Comparison of ENCODE assay signal across 6 mouse cellular contexts in genomic region chr8:78717191-78717590, GRCm38 (mm10).
DNase-seq lines count a peak whose midpoint lies in the region; ATAC-seq and TF ChIP-seq lines count a peak whose summit lies in the region.
"Not testable (repeated sequence)": the region's sequence is repeated elsewhere in the genome, so short reads cannot be mapped to it uniquely, and the experiment has no call there.

No protein-coding gene starts in this region.

- H3K4me1 ChIP-seq in MEL (ENCODE audit: control insufficient read depth in 1 of 2, insufficient read depth in 2 of 2, low read length in 2 of 2) = not testable (repeated sequence)

- H3K9me3 ChIP-seq in MEL (replicated peaks; ENCODE audit: insufficient read depth, low read length) = not testable (repeated sequence)

- peak; percentile 8 to 27; a peak in 2 of 4 replicates for TF ChIP-seq EP300 in MEL (IDR thresholded peaks at IDR 0.05; ENCODE audit: low read depth in 1 of 2, low read length in 2 of 2)

- not testable (repeated sequence) for H3K36me3 ChIP-seq in C2C12 (ENCODE audit: control insufficient read depth, insufficient read depth); MEL (ENCODE audit: control insufficient read depth in 1 of 2, insufficient read depth in 2 of 2, low read length in 2 of 2); myocyte (ENCODE audit: control insufficient read depth, insufficient read depth)

- not testable (repeated sequence) for H3K79me3 ChIP-seq in C2C12 (ENCODE audit: low read depth)

- not testable (repeated sequence) for TF ChIP-seq POLR2A in MEL (IDR thresholded peaks at IDR 0.05; ENCODE audit: control insufficient read depth in 1 of 2, insufficient read depth in 1 of 2, low read depth in 1 of 2, low read length in 2 of 2, poor library complexity in 1 of 2); myocyte (IDR thresholded peaks at IDR 0.05; ENCODE audit: insufficient read length, low read depth)

- H3K4me2 ChIP-seq in myocyte (ENCODE audit: low read depth) = peak overlapping the region; percentile 41

- TF ChIP-seq RAD21 in MEL (IDR thresholded peaks at IDR 0.05; ENCODE audit: low read depth, low read length) = not testable (repeated sequence)

- TF ChIP-seq CTCF in C2C12 (IDR thresholded peaks at IDR 0.05; ENCODE audit: control insufficient read depth, insufficient read depth, insufficient read length); MEL (IDR thresholded peaks at IDR 0.05 in 2 of 3, conservative IDR thresholded peaks at IDR 0.05 in 1 of 3; ENCODE audit: control insufficient read depth in 1 of 3, insufficient read depth in 1 of 3, low read depth in 2 of 3, low read length in 3 of 3, poor library complexity in 1 of 3, severe bottlenecking in 1 of 3): not testable (repeated sequence)

- H3K27ac ChIP-seq in MEL (ENCODE audit: control insufficient read depth, low read depth, low read length) = not testable (repeated sequence)

- H3ac ChIP-seq in C2C12 (ENCODE audit: control insufficient read depth, insufficient read length, low read depth); myocyte (ENCODE audit: control insufficient read depth, insufficient read length): not testable (repeated sequence)

- H3K79me2 ChIP-seq in C2C12 (ENCODE audit: control insufficient read depth, insufficient read depth); MEL (ENCODE audit: control insufficient read depth, insufficient read depth, low read length, poor library complexity); myocyte (ENCODE audit: control insufficient read depth, insufficient read depth): not testable (repeated sequence)

- not testable (repeated sequence) for H3K4me3 ChIP-seq in C2C12 (ENCODE audit: insufficient read depth, poor library complexity, severe bottlenecking); MEL (ENCODE audit: control insufficient read depth in 1 of 2, insufficient read depth in 1 of 2, low read depth in 2 of 2, low read length in 2 of 2); myocyte

- H3K9ac ChIP-seq in MEL (ENCODE audit: control insufficient read depth, low read depth, low read length, poor library complexity, severe bottlenecking) = not testable (repeated sequence)

- H3K27me3 ChIP-seq in C2C12 (ENCODE audit: control insufficient read depth, insufficient read depth, insufficient read length); MEL (ENCODE audit: control insufficient read depth in 1 of 2, insufficient read depth in 2 of 2, low read length in 2 of 2); myocyte (ENCODE audit: control insufficient read depth, insufficient read depth, insufficient read length): not testable (repeated sequence)

- peak; percentile 59 for ATAC-seq in frontal cortex, adult (ENCODE audit: low TSS enrichment)
- ATAC-seq in megakaryocyte, adult 5-6 weeks (ENCODE audit: poor library complexity, severe bottlenecking) = peak; percentile 83

- DNase-seq in MEL (ENCODE audit: low read depth, low spot score) = peak; percentile 18
- DNase-seq in brain, adult 2 months (ENCODE audit: low read depth, low spot score) = peak; percentile 20

TF ChIP-seq in C2C12, 6 proteins besides CTCF, POLR2A, EP300 and RAD21:
- peak; percentile 47 for TF ChIP-seq MYOD1 (IDR thresholded peaks at IDR 0.05; ENCODE audit: control insufficient read depth, insufficient read length, low read depth)

TF ChIP-seq in MEL, 35 proteins besides CTCF, POLR2A, EP300 and RAD21:
- TF ChIP-seq TAL1 (IDR thresholded peaks at IDR 0.05; ENCODE audit: low read length) = peak; percentile 53; the same call in 1 of the 2 replicates

TF ChIP-seq in myocyte, 11 proteins besides CTCF, POLR2A, EP300 and RAD21:
- TF ChIP-seq MYOD1 (IDR thresholded peaks at IDR 0.05; ENCODE audit: control insufficient read depth in 1 of 3, insufficient read length in 2 of 3, low read depth in 2 of 3) = peak in 2 of 3 experiments; percentile 59 to 64
- TF ChIP-seq MYOG (IDR thresholded peaks at IDR 0.05; ENCODE audit: control insufficient read depth in 1 of 3, insufficient read depth in 1 of 3, insufficient read length in 2 of 3, low read depth in 2 of 3) = peak in 1 of 3 experiments; percentile 73
